Mouse (Mus musculus): ENCODE results near the gene Adamtsl2. TPM values are rescaled to one million over a fixed set of nuclear protein-coding genes. Genes with fewer than 3 reads are reported as not detected.

Adamtsl2 gene
- polyA plus RNA-seq, 1 experiment, result not detected

DNA sequence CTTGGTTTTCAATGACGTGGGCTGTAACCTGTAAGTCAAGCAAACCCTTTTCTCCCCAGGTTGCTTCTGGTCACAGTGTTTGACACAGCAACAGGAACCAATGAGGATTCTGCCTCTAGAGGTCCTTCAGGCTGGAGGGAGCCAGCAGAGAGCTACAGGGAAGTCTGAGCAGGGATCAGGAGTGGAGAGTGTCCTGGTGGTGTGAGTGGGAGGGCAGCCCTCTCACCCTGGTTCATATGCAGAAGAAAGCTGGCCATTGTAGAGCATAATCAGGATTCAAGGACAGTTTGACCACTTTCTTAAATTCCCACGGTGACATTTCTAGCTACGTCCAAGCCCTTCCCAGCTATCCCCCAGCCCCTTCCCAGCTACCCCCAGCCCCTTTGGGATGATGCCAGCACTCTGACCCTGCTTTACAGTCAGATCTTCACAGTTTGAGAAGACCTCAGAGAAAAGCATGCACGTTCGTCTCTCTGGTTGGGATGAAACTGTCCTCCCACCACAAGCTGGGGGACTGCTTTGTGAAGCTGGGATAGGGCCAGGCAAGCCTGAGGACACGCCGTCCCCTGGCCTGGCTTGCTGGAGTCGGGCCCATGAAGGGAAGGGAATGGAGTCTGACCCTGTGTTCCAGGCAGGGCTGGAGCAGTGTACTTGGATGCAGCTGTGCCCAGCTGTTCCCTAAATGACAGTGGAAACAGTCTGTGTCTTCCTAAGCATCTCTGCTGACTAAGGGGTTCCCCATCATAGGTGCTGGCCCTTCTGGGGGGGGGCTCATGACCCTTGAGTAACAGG lies 33.0 kb upstream of the Adamtsl2 start:
- TF ChIP-seq FLI1 (IDR thresholded peaks at IDR 0.05; ENCODE audit: low read length) (no peak), GATA1 (IDR thresholded peaks at IDR 0.05; ENCODE audit: borderline replicate concordance, low read length) (no peak)
- Histone ChIP-seq H3K4me1 (peaks cover 4% of the 10 kb centered on the region; the same call in 1 of the 2 replicates), H3K36me3 (replicated peaks; ENCODE audit: low read length) (no peaks in the 10 kb centered on the region), H3K4me3 (replicated peaks) (no peak overlapping the region), H3K9me3 (no peaks in the 10 kb centered on the region), H3K27me3 (replicated peaks) (peaks cover 59% of the 10 kb centered on the region)

DNA sequence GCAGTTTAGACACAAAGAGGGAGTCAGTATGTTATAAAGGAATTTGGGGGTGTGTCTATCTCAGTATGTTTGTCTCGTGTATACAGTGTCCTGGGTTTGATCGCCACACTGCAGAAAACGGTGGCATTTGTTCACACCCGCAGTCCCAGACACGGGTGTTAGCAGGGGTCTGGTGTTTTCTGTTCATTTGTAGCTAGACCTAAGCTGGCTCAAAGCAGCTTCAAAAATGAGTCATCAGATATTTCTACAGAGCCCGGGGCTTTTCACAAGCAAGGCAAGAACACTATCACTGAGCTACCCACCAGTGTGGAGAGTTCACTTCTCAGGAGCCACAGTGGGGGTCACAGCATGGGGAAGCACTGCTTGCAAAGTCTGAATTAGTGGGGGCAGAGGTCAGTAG lies 29.8 kb upstream of the Adamtsl2 start:
- H3K27me3 ChIP-seq (replicated peaks), result peaks cover 55% of the 10 kb centered on the region
- H3K4me3 ChIP-seq (replicated peaks), result no peak overlapping the region
- TF ChIP-seq FLI1 (IDR thresholded peaks at IDR 0.05; ENCODE audit: low read length), result no peak
- TF ChIP-seq GATA1 (IDR thresholded peaks at IDR 0.05; ENCODE audit: borderline replicate concordance, low read length), result no peak

DNA sequence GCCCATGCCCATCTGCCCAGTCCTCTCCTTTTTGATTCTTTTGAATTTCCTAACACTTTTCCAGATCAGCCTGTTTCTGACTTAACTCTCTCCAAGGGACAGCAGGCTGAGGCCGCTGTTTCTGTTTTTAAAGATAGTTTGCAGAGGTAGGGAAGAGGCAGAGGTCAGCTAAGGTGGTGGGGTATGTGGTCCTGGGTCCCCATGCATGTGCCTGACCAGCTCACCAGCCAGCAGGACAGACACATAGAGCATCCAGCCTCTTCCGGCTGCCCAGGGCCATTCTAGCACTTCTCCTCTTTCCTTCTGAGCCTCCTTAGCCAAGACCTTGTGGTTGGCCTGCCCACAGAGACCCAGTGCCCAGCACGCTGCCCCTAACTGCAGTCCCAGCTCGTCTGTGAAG lies 20.9 kb upstream of the Adamtsl2 start:
- no peaks in the 10 kb centered on the region for H3K9me3 ChIP-seq
- no peak for TF ChIP-seq FLI1 (IDR thresholded peaks at IDR 0.05; ENCODE audit: low read length)
- no peak for TF ChIP-seq GATA1 (IDR thresholded peaks at IDR 0.05; ENCODE audit: borderline replicate concordance, low read length)
- peaks cover 65% of the 10 kb centered on the region for H3K27me3 ChIP-seq (replicated peaks)
- no peaks in the 10 kb centered on the region; the same call in 1 of the 2 replicates for H3K4me1 ChIP-seq
- H3K4me3 ChIP-seq (replicated peaks), result no peak overlapping the region
- no peaks in the 10 kb centered on the region for H3K36me3 ChIP-seq (replicated peaks; ENCODE audit: low read length)

More for the DNA sequence above, 29.8 kb upstream of the Adamtsl2 start:
- Histone ChIP-seq H3K36me3 (replicated peaks; ENCODE audit: low read length) (no peaks in the 10 kb centered on the region), H3K4me1 (no peaks in the 10 kb centered on the region; the same call in 1 of the 2 replicates), H3K9me3 (no peaks in the 10 kb centered on the region)

DNA sequence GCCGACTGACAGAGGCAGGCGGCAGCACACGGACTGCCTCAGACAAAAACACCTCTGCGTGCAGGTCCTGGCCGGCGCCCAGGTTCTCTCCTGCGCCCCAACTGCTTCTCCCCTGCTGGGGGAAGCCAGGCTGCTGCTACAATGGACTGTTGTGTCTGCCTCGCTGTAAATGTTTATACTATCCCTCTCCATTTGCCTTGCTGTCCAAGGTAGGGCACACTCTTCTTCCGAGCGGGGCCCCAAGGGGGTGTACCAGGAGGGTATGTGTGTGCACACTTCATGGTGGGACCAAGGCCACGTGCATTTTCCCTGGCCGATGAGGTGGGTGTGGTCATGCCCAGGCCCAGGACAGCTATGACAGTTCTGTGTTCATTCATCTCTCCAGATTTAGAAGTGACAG lies 20.4 kb upstream of the Adamtsl2 start:
- H3K4me1 ChIP-seq, result no peaks in the 10 kb centered on the region; the same call in 1 of the 2 replicates
- no peaks in the 10 kb centered on the region for H3K36me3 ChIP-seq (replicated peaks; ENCODE audit: low read length)
- TF ChIP-seq GATA1 (IDR thresholded peaks at IDR 0.05; ENCODE audit: borderline replicate concordance, low read length), result no peak
- TF ChIP-seq FLI1 (IDR thresholded peaks at IDR 0.05; ENCODE audit: low read length), result no peak
- peaks cover 65% of the 10 kb centered on the region for H3K27me3 ChIP-seq (replicated peaks)
- H3K4me3 ChIP-seq (replicated peaks), result no peak overlapping the region
- no peaks in the 10 kb centered on the region for H3K9me3 ChIP-seq

DNA sequence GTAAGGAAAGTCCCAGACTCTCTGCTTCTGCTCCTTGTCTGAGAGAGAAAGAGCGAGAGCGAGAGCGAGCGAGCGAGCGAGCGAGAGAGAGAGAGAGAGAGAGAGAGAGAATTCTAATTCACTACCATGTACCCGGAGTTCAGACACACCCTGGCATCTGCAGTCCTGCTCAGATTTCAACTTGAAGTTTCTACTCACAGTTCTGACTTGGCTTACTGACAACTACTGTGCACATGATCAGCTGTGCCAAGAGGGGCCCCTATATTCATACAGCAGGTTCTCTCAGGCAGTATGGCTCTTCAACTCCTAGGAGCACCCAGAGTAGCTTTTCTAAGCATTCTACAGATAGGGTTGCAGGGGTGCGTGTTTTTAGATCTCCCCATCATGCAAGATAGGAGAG lies 20.0 kb upstream of the Adamtsl2 start:
- TF ChIP-seq GATA1 (IDR thresholded peaks at IDR 0.05; ENCODE audit: borderline replicate concordance, low read length), result no peak
- no peak for TF ChIP-seq FLI1 (IDR thresholded peaks at IDR 0.05; ENCODE audit: low read length)
- Histone ChIP-seq H3K27me3 (replicated peaks) (peaks cover 63% of the 10 kb centered on the region), H3K4me3 (replicated peaks) (no peak overlapping the region), H3K4me1 (no peaks in the 10 kb centered on the region; the same call in 1 of the 2 replicates), H3K9me3 (no peaks in the 10 kb centered on the region), H3K36me3 (replicated peaks; ENCODE audit: low read length) (no peaks in the 10 kb centered on the region)

DNA sequence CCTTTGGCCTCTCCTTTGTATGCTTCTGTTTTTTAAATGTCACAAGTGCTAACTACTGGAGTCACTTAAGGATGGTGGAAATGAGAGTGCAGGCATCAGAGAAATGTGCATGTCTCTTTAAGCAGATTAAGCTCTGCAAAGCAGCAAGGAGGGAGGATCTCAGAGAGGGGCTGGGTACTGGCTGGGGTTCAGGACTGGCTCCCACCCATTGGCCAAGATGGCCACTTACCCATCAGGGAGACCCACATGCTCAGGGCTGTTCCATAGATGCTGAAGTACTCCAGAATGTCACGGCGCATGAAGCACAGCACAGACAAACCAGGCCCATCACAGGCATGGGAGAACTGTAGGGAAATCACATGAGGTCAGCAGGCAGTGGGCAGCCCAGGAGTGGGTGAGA lies 12.1 kb upstream of the Adamtsl2 start:
- peaks cover 77% of the 10 kb centered on the region for H3K27me3 ChIP-seq (replicated peaks)
- TF ChIP-seq GATA1 (IDR thresholded peaks at IDR 0.05; ENCODE audit: borderline replicate concordance, low read length) (no peak), FLI1 (IDR thresholded peaks at IDR 0.05; ENCODE audit: low read length) (no peak)

DNA sequence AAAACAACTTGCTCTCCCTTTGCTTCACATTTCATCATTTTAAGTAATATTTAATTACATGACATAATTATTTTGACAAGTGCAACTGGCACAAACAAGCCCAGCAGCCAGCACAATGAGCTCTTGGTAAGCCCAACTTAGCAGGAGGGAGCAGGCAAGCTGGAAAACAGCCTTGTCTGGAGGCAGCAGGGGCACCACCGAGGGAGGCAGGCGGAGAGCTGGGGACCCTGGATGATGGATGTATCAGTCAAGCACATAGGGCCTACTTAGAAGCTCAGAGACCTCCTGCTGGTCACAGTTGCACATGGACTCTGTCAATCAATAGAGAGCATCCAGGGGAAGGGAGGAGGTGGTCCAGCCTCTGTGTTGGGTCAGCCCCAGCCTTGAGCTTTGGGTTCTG lies 11.2 kb upstream of the Adamtsl2 start:
- TF ChIP-seq FLI1 (IDR thresholded peaks at IDR 0.05; ENCODE audit: low read length) (no peak), GATA1 (IDR thresholded peaks at IDR 0.05; ENCODE audit: borderline replicate concordance, low read length) (no peak)
- no peaks in the 10 kb centered on the region for H3K9me3 ChIP-seq

More for the DNA sequence above, 12.1 kb upstream of the Adamtsl2 start:
- Histone ChIP-seq H3K36me3 (replicated peaks; ENCODE audit: low read length) (no peaks in the 10 kb centered on the region), H3K9me3 (no peaks in the 10 kb centered on the region), H3K4me3 (replicated peaks) (no peak overlapping the region), H3K4me1 (peaks cover 3% of the 10 kb centered on the region; the same call in 1 of the 2 replicates)

DNA sequence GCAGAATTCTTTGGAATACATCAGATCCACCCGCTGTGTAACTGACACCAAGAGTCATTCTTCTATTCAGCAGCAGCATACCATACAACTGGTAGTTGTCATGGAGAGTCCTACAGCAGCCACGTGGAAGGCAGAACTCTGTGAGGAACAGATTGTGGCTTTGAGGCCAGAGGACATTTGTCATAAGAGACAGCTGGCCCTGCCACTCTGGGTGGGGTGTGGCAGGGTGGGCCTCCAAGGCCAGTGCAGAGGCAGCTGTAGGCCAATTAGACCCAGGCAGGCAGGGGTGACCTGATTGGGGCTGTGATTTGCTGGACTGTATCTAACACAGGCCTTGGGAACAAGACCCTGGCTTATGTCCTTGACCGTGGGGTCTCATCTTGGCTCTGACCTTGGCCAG lies 9.5 kb upstream of the Adamtsl2 start:
- Histone ChIP-seq H3K36me3 (replicated peaks; ENCODE audit: low read length) (no peaks in the 10 kb centered on the region), H3K4me3 (replicated peaks) (no peak overlapping the region), H3K9me3 (no peaks in the 10 kb centered on the region), H3K27me3 (replicated peaks) (peaks cover 76% of the 10 kb centered on the region), H3K4me1 (peaks cover 3% of the 10 kb centered on the region; the same call in 1 of the 2 replicates)
- TF ChIP-seq FLI1 (IDR thresholded peaks at IDR 0.05; ENCODE audit: low read length) (no peak), GATA1 (IDR thresholded peaks at IDR 0.05; ENCODE audit: borderline replicate concordance, low read length) (no peak)

More for the DNA sequence above, 11.2 kb upstream of the Adamtsl2 start:
- no peaks in the 10 kb centered on the region for H3K36me3 ChIP-seq (replicated peaks; ENCODE audit: low read length)
- peaks cover 3% of the 10 kb centered on the region; the same call in 1 of the 2 replicates for H3K4me1 ChIP-seq
- no peak overlapping the region for H3K4me3 ChIP-seq (replicated peaks)
- peaks cover 76% of the 10 kb centered on the region for H3K27me3 ChIP-seq (replicated peaks)

DNA sequence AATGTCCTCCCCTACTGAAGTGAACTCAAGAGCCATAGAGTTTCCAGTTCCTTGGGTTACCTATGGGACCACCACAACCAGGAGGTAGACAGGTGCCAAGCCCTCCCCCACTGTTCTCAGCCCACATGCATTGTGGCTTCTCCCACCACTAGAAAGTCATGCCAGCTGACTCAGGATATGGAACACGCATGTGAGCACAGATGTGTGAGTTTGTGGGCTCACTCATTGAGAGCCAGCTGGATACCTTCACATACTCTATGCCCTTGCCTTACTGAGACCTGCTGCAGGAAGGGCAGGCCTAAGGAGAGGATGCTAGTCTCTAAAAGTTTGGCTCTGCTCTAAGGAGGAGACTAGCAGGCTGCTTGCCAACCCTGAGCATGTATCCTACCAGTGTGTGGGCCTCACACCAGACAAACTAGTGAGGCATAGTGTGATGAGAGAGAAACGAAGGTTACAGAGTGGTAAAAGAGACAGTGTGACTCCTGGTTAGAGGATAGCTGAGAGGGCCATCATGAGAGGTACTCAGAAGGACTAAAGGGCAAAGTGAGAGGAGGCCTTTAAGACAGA lies 8.8 kb upstream of the Adamtsl2 start:
- Histone ChIP-seq H3K4me3 (replicated peaks) (no peak overlapping the region), H3K9me3 (no peaks in the 10 kb centered on the region), H3K36me3 (replicated peaks; ENCODE audit: low read length) (no peaks in the 10 kb centered on the region), H3K27me3 (replicated peaks) (peaks cover 81% of the 10 kb centered on the region), H3K4me1 (peaks cover 3% of the 10 kb centered on the region; the same call in 1 of the 2 replicates)
- TF ChIP-seq GATA1 (IDR thresholded peaks at IDR 0.05; ENCODE audit: borderline replicate concordance, low read length), result no peak
- TF ChIP-seq FLI1 (IDR thresholded peaks at IDR 0.05; ENCODE audit: low read length), result no peak

DNA sequence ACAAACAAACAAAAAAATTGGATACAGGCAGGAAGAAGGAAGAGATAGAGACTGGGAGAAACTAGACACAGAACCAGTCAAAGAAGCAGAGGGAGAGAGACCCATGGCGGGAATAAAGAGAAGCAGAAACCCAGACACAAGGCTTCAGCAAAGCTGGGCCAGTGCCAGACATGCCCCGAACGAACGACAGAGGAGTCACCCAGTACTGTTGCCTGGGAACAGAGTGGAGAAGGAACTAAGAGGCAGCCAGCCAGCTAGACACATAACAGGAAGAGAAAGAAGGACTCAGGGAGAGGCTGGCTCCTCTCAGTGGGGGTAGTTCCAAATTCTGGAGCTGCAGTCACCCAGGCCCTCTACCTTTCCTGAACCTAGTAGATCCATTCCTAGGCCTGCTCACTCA lies 8.0 kb upstream of the Adamtsl2 start:
- Histone ChIP-seq H3K9me3 (no peaks in the 10 kb centered on the region), H3K4me3 (replicated peaks) (no peak overlapping the region), H3K4me1 (peaks cover 3% of the 10 kb centered on the region; the same call in 1 of the 2 replicates), H3K36me3 (replicated peaks; ENCODE audit: low read length) (no peaks in the 10 kb centered on the region), H3K27me3 (replicated peaks) (peaks cover 80% of the 10 kb centered on the region)
- TF ChIP-seq FLI1 (IDR thresholded peaks at IDR 0.05; ENCODE audit: low read length), result no peak
- TF ChIP-seq GATA1 (IDR thresholded peaks at IDR 0.05; ENCODE audit: borderline replicate concordance, low read length), result no peak

Data from megakaryocyte, embryonic 14.5 days (primary cell).